Mouse (Mus musculus) cortical plate, adult 2 months (tissue): Measurements from ENCODE around the gene Gm5460. TPM values are rescaled to one million over a fixed set of nuclear protein-coding genes. Genes with fewer than 3 reads are reported as not detected.
A peak's percentile ranks its signal among the peaks of the same experiment; 100 is the strongest.

Experiments
- H3K27ac ChIP-seq: fragments of 200-500 bp; 2 replicates; pipeline ENCODE4 v1.5.1; 2012; ENCODE audit warnings: low read length, control low read depth, inconsistent platforms; ENCODE audit not compliant: insufficient read depth
- H3K4me1 ChIP-seq: fragments of 200-500 bp; 2 replicates; pipeline ENCODE4 v1.6.1; 2011; ENCODE audit warnings: low read length; ENCODE audit not compliant: control insufficient read depth, insufficient read depth
- H3K4me3 ChIP-seq: fragments of 200-500 bp; 2 replicates; pipeline ENCODE4 v1.5.1; 2011; ENCODE audit warnings: mild to moderate bottlenecking, low read length, control low read depth; ENCODE audit not compliant: insufficient read depth
- CTCF ChIP-seq: fragments of 200-500 bp; IDR thresholded peaks from 2 replicates; pipeline ENCODE4 v1.5.1; 2011; ENCODE audit warnings: mild to moderate bottlenecking, control low read depth, low read length; ENCODE audit not compliant: insufficient read depth; ENCODE audit errors: extremely low read depth
- POLR2A ChIP-seq: fragments of 200-500 bp; IDR thresholded peaks from 2 replicates; pipeline ENCODE4 v1.6.1; 2011; ENCODE audit warnings: mild to moderate bottlenecking, low read length, control low read depth; ENCODE audit not compliant: insufficient read depth; ENCODE audit errors: extremely low read depth
- polyA plus RNA-seq: library from polyadenylated mRNA; depleted of rRNA; stranded (reverse); fragments of >200 nt; gene quantifications from 2 replicates; pipeline ENCODE4 v1.2.3, GENCODE M21; 2012

Gene Gm5460
- polyA plus RNA-seq, 1 experiment: not detected

GRCm38 (mm10) chr14:34000076-34000475, 16.5 kb upstream of the Gm5460 start:
- TF ChIP-seq CTCF (no peak), POLR2A (no peak)
- Histone ChIP-seq H3K27ac (no peak overlapping the region), H3K4me3 (no peak overlapping the region), H3K4me1 (no peaks in the 10 kb centered on the region)

- no peak overlapping the region for H3K27ac ChIP-seq
- no peaks in the 10 kb centered on the region for H3K4me1 ChIP-seq
- TF ChIP-seq CTCF: no peak
- TF ChIP-seq POLR2A: no peak
- no peak overlapping the region for H3K4me3 ChIP-seq
These were observed 15.1 kb upstream of the Gm5460 start for GRCm38 (mm10) chr14:34001445-34001844.

- Histone ChIP-seq H3K27ac (no peak overlapping the region), H3K4me3 (no peak overlapping the region), H3K4me1 (no peaks in the 10 kb centered on the region)
- no peak for TF ChIP-seq CTCF
- TF ChIP-seq POLR2A: no peak
These were observed 14.2 kb upstream of the Gm5460 start for GRCm38 (mm10) chr14:34002358-34002757.

- TF ChIP-seq POLR2A (no peak), CTCF (no peak)
- Histone ChIP-seq H3K4me1 (no peaks in the 10 kb centered on the region), H3K4me3 (no peak within 1 kb of the TSS), H3K27ac (no peak within 1 kb of the TSS)
These were observed 1.5 kb upstream of the Gm5460 start, which contains the start of gene Gm30083 for GRCm38 (mm10) chr14:34015063-34015462. Gm30083 (minus strand) TSS chr14:34015182.

- Histone ChIP-seq H3K4me3 (no peak overlapping the region), H3K27ac (no peak overlapping the region), H3K4me1 (no peaks in the 10 kb centered on the region)
- no peak for TF ChIP-seq POLR2A
- TF ChIP-seq CTCF: peak; percentile 22; the same call in 1 of the 2 replicates
These were observed 380 bp downstream of the Gm5460 start for GRCm38 (mm10) chr14:34016938-34017337.

- TF ChIP-seq POLR2A (no peak), CTCF (no peak)
- H3K4me1 ChIP-seq: no peaks in the 10 kb centered on the region
- no peak overlapping the region for H3K4me3 ChIP-seq
- no peak overlapping the region for H3K27ac ChIP-seq
These were observed 10.2 kb downstream of the Gm5460 start for GRCm38 (mm10) chr14:34026710-34027109.

- H3K4me3 ChIP-seq: no peak overlapping the region
- no peak overlapping the region for H3K27ac ChIP-seq
- TF ChIP-seq CTCF: no peak
- TF ChIP-seq POLR2A: no peak
- no peaks in the 10 kb centered on the region for H3K4me1 ChIP-seq
These were observed 17.5 kb downstream of the Gm5460 start for GRCm38 (mm10) chr14:34033841-34034610.

GRCm38 (mm10) chr14:34041241-34041640, 24.7 kb downstream of the Gm5460 start:
- Histone ChIP-seq H3K4me1 (no peaks in the 10 kb centered on the region), H3K27ac (no peak overlapping the region), H3K4me3 (no peak overlapping the region)
- TF ChIP-seq CTCF (no peak), POLR2A (no peak)

GRCm38 (mm10) chr14:34043341-34043740, 26.8 kb downstream of the Gm5460 start:
- no peak overlapping the region for H3K4me3 ChIP-seq
- H3K27ac ChIP-seq: no peak overlapping the region
- H3K4me1 ChIP-seq: no peaks in the 10 kb centered on the region
- no peak for TF ChIP-seq POLR2A
- no peak for TF ChIP-seq CTCF

- no peak overlapping the region for H3K4me3 ChIP-seq
- no peaks in the 10 kb centered on the region for H3K4me1 ChIP-seq
- H3K27ac ChIP-seq: no peak overlapping the region
- TF ChIP-seq POLR2A (no peak), CTCF (no peak)
These were observed 33.7 kb downstream of the Gm5460 start for GRCm38 (mm10) chr14:34050101-34050779.
